ENCODE assay signal across 10 mouse cellular contexts in the genomic region with DNA sequence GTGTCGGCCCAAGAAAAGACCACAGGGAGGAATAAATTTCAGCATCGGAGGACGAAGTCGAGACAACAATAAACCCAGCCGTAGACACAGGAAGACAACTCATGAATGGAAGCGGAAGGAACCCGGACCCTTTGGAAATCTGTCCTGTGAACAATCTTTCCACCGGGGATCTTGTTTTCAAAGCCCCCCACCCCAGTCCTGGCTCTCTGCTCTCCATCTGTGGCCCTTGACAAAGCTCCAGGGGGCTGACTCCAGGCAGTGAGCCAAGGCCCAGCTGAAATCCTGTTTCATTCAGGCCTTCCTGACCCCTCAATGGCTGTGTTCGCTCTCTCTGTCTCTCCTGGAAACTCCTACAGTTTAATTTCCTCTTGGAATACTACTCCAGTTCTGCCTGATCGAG.
A peak's percentile ranks its signal among the peaks of the same experiment; 100 is the strongest.
DNase-seq lines count a peak whose midpoint lies in the region; ATAC-seq and TF ChIP-seq lines count a peak whose summit lies in the region.
"Had no signal": no experiment of that assay in that cellular context is flagged by ENCODE, and none has a peak within 500 bp of the region (broad histone marks: within the 10 kb centered on the region; RNA-seq: fewer than 3 reads in every experiment).

No protein-coding gene starts in this region.

- no peak overlapping the region for H3K4me3 ChIP-seq in forebrain, embryonic 14.5 days (ENCODE audit: low read depth, low read length)
- H3K4me3 ChIP-seq in forebrain, embryonic 13.5 days: no peak overlapping the region
- no peak overlapping the region for H3K4me3 ChIP-seq in lung, postnatal 0 days (ENCODE audit: low read depth, low read length)
- H3K4me3 ChIP-seq in heart, embryonic 15.5 days: no peak overlapping the region
- H3K4me3 ChIP-seq in midbrain, postnatal 0 days (ENCODE audit: low read depth, low read length): no peak overlapping the region
- H3K4me3 ChIP-seq: lung, embryonic 15.5 days had no signal

- H3K9me3 ChIP-seq in forebrain, embryonic 14.5 days (replicated peaks; ENCODE audit: control insufficient read depth, low read length): no peaks in the 10 kb centered on the region
- no peaks in the 10 kb centered on the region for H3K9me3 ChIP-seq in forebrain, embryonic 13.5 days (replicated peaks)
- no peaks in the 10 kb centered on the region for H3K9me3 ChIP-seq in lung, postnatal 0 days (ENCODE audit: low read length)
- H3K9me3 ChIP-seq in heart, embryonic 15.5 days (replicated peaks): no peaks in the 10 kb centered on the region
- H3K9me3 ChIP-seq in midbrain, postnatal 0 days (ENCODE audit: low read length): no peaks in the 10 kb centered on the region
- H3K9me3 ChIP-seq: lung, embryonic 15.5 days had no signal

- WGBS in forebrain, embryonic 14.5 days: 45% methylated on average over 10 of the region's 10 CpGs
- 56% methylated on average over 10 of the region's 10 CpGs for WGBS in forebrain, embryonic 13.5 days
- 59% methylated on average over 10 of the region's 10 CpGs for WGBS in lung, postnatal 0 days
- WGBS in heart, embryonic 15.5 days: 68% methylated on average over 10 of the region's 10 CpGs
- 46% methylated on average over 10 of the region's 10 CpGs for WGBS in midbrain, postnatal 0 days

- H3K9ac ChIP-seq in forebrain, embryonic 14.5 days (ENCODE audit: low read length): no peak overlapping the region
- H3K9ac ChIP-seq in forebrain, embryonic 13.5 days: no peak overlapping the region
- H3K9ac ChIP-seq in lung, postnatal 0 days (replicated peaks; ENCODE audit: low read depth): no peak overlapping the region
- H3K9ac ChIP-seq in heart, embryonic 15.5 days: no peak overlapping the region
- H3K9ac ChIP-seq in midbrain, postnatal 0 days (replicated peaks; ENCODE audit: low read length, poor library complexity, severe bottlenecking): no peak overlapping the region
- H3K9ac ChIP-seq: lung, embryonic 15.5 days had no signal

- H3K27ac ChIP-seq in forebrain, embryonic 14.5 days (ENCODE audit: low read depth, low read length): no peak overlapping the region
- H3K27ac ChIP-seq in forebrain, embryonic 13.5 days: no peak overlapping the region
- no peak overlapping the region for H3K27ac ChIP-seq in lung, postnatal 0 days (ENCODE audit: low read length)
- H3K27ac ChIP-seq in heart, embryonic 15.5 days: 0 out of 2 replicates have a peak overlapping the region, but pooled peaks have one; percentile 35
- H3K27ac ChIP-seq in midbrain, postnatal 0 days (ENCODE audit: low read depth, low read length): no peak overlapping the region
- H3K27ac ChIP-seq: lung, embryonic 15.5 days had no signal

- no peaks in the 10 kb centered on the region for H3K36me3 ChIP-seq in forebrain, embryonic 14.5 days (ENCODE audit: control insufficient read depth, insufficient read depth, low read length)
- H3K36me3 ChIP-seq in forebrain, embryonic 13.5 days (ENCODE audit: poor library complexity, severe bottlenecking): no peaks in the 10 kb centered on the region
- 0 out of 2 replicates have a peak, but pooled peaks cover 12% of the 10 kb centered on the region for H3K36me3 ChIP-seq in lung, postnatal 0 days (ENCODE audit: insufficient read depth, low read length)
- H3K36me3 ChIP-seq in heart, embryonic 15.5 days: peaks cover 17% of the 10 kb centered on the region
- no peaks in the 10 kb centered on the region for H3K36me3 ChIP-seq in midbrain, postnatal 0 days (ENCODE audit: insufficient read depth, low read length)

- TF ChIP-seq CTCF in lung, postnatal 0 days (IDR thresholded peaks at IDR 0.05): no peak
- no peak for TF ChIP-seq CTCF in midbrain, postnatal 0 days (IDR thresholded peaks at IDR 0.05)

- no peak for ATAC-seq in forebrain, embryonic 14.5 days
- no peak for ATAC-seq in forebrain, embryonic 13.5 days
- ATAC-seq in lung, postnatal 0 days: no peak
- no peak for ATAC-seq in heart, embryonic 15.5 days (replicated peaks; ENCODE audit: insufficient number of reproducible peaks, insufficient read depth, low FRiP score, low read depth)
- no peak for ATAC-seq in midbrain, postnatal 0 days (ENCODE audit: low FRiP score)
- ATAC-seq: Patski had no signal

- H3K4me2 ChIP-seq in forebrain, embryonic 14.5 days (ENCODE audit: low read length): no peak overlapping the region
- H3K4me2 ChIP-seq in forebrain, embryonic 13.5 days: no peak overlapping the region
- no peak overlapping the region for H3K4me2 ChIP-seq in lung, postnatal 0 days (replicated peaks; ENCODE audit: low read depth, low read length)
- no peak overlapping the region for H3K4me2 ChIP-seq in heart, embryonic 15.5 days
- no peak overlapping the region for H3K4me2 ChIP-seq in midbrain, postnatal 0 days (ENCODE audit: low read depth, low read length, poor library complexity, severe bottlenecking)
- H3K4me2 ChIP-seq: lung, embryonic 15.5 days had no signal

- peak; percentile 22 for DNase-seq in forebrain, embryonic 14.5 days (ENCODE audit: low spot score)
- DNase-seq in lung, postnatal 10 days: peak; percentile 47
- DNase-seq in lung, postnatal 0 days (ENCODE audit: low spot score): no peak
- peak; percentile 45 for DNase-seq in midbrain, postnatal 0 days (ENCODE audit: low spot score)
- DNase-seq in cerebellum, adult 8-10 months: no peak
- DNase-seq in layer of hippocampus, adult 11-12 months (ENCODE audit: low spot score): no peak

- TF ChIP-seq EP300 in lung, postnatal 0 days (IDR thresholded peaks at IDR 0.05): no peak

- 0 out of 2 replicates have a peak, but pooled peaks cover 3% of the 10 kb centered on the region for H3K4me1 ChIP-seq in forebrain, embryonic 14.5 days (ENCODE audit: control insufficient read depth, insufficient read depth, low read length)
- 0 out of 2 replicates have a peak, but pooled peaks cover 4% of the 10 kb centered on the region for H3K4me1 ChIP-seq in forebrain, embryonic 13.5 days
- no peaks in the 10 kb centered on the region; the same call in 1 of the 2 replicates for H3K4me1 ChIP-seq in lung, postnatal 0 days (ENCODE audit: insufficient read depth, low read depth, low read length)
- peaks cover 27% of the 10 kb centered on the region for H3K4me1 ChIP-seq in heart, embryonic 15.5 days (replicated peaks)
- no peaks in the 10 kb centered on the region for H3K4me1 ChIP-seq in midbrain, postnatal 0 days (ENCODE audit: insufficient read depth, low read length)

- H3K27me3 ChIP-seq in forebrain, embryonic 14.5 days (replicated peaks; ENCODE audit: control insufficient read depth, insufficient read depth, low read length): no peaks in the 10 kb centered on the region
- H3K27me3 ChIP-seq in forebrain, embryonic 13.5 days: no peaks in the 10 kb centered on the region
- no peaks in the 10 kb centered on the region for H3K27me3 ChIP-seq in lung, postnatal 0 days (replicated peaks; ENCODE audit: insufficient read depth, low read length)
- no peaks in the 10 kb centered on the region for H3K27me3 ChIP-seq in heart, embryonic 15.5 days
- H3K27me3 ChIP-seq in midbrain, postnatal 0 days (ENCODE audit: insufficient read depth, low read length): no peaks in the 10 kb centered on the region
- H3K27me3 ChIP-seq: lung, embryonic 15.5 days; Patski had no signal

Comparison
In these comparisons a context has a peak if more than half of its experiments do, and no peak if none do; other contexts are left out.
1. DNase-seq: peak in forebrain, embryonic 14.5 days (single experiment), lung, postnatal 10 days (single experiment) and midbrain, postnatal 0 days (single experiment); none in lung, postnatal 0 days (single experiment), cerebellum, adult 8-10 months (single experiment) and layer of hippocampus, adult 11-12 months (single experiment).